Comparison of ENCODE assay signal across 12 mouse cellular contexts in the genomic region with DNA sequence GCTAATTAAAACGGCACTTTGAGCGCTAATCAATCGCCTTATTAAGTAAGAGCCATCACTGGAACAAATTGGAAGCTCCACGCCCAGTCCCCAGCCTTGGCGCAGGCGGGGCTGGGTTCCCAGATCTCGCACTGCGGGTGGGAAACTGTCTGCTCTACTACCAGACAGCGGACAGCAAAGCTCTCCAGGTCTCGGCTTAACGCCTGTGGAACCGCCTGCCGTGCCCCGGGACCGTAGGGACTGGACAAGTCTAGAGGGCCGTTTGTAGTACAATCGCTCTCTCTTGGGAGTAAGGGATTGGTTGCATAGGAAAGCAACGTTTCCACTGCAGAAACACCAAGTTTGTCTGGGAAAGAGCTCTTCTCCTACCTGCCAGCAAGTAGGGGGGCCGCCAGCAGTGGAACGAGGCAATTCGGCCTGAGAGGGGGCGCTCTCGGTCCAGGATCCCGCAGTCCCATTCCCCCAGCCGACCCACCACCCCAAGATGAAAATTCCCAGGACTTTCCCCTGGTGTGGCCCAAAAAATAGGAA. TPM values are rescaled to one million over a fixed set of nuclear protein-coding genes. Genes with fewer than 3 reads are reported as not detected.
A peak's percentile ranks its signal among the peaks of the same experiment; 100 is the strongest.
DNase-seq lines count a peak whose midpoint lies in the region; ATAC-seq lines count a peak whose summit lies in the region.
"Had no signal": no experiment of that assay in that cellular context is flagged by ENCODE, and none has a peak within 500 bp of the region (broad histone marks: within the 10 kb centered on the region; RNA-seq: fewer than 3 reads in every experiment).

No protein-coding gene starts in this region.

- no peaks in the 10 kb centered on the region for H3K9me3 ChIP-seq in embryonic facial prominence, embryonic 13.5 days
- no peaks in the 10 kb centered on the region for H3K9me3 ChIP-seq in midbrain, embryonic 14.5 days (ENCODE audit: control insufficient read depth, low read length)

- under 1% methylated on average over 25 of the region's 25 CpGs for WGBS in embryonic facial prominence, embryonic 13.5 days
- 0% methylated on average over 25 of the region's 25 CpGs for WGBS in midbrain, embryonic 14.5 days

- no peak overlapping the region for H3K4me2 ChIP-seq in embryonic facial prominence, embryonic 13.5 days
- peak overlapping the region; percentile 46 for H3K4me2 ChIP-seq in midbrain, embryonic 14.5 days (ENCODE audit: low read length)

- peaks cover 100% of the 10 kb centered on the region for H3K27me3 ChIP-seq in embryonic facial prominence, embryonic 13.5 days
- H3K27me3 ChIP-seq in midbrain, embryonic 14.5 days (ENCODE audit: control insufficient read depth, insufficient read depth, low read length): peaks cover 58% of the 10 kb centered on the region

- peak; percentile 73 for DNase-seq in left cerebral cortex, postnatal 4 days
- DNase-seq in left cerebral cortex, adult 18-20 months (ENCODE audit: low spot score in 2 of 2): no peak
- peak; percentile 73 for DNase-seq in cerebellum, adult 11 months
- peak; percentile 70 for DNase-seq in midbrain, embryonic 14.5 days
- DNase-seq in frontal cortex, postnatal 14 days (ENCODE audit: low spot score in 2 of 2): no peak
- DNase-seq in gastrocnemius, adult 8-10 months (ENCODE audit: low spot score in 2 of 2): no peak
- DNase-seq: kidney, postnatal 25 days; lung, adult 18-20 months had no signal

- intact Hi-C loops in left cerebral cortex, postnatal 4 days (cut with DNase I): loop anchor here (5.0 kb wide), 1 partner anchor 339 kb away; no protein-coding TSS in a partner anchor

- no peak overlapping the region for H3K27ac ChIP-seq in embryonic facial prominence, embryonic 13.5 days
- H3K27ac ChIP-seq in midbrain, embryonic 14.5 days (replicated peaks; ENCODE audit: low read depth, low read length): peak overlapping the region; percentile 33; the same call in 1 of the 2 replicates

- H3K9ac ChIP-seq in embryonic facial prominence, embryonic 13.5 days: no peak overlapping the region
- no peak overlapping the region; the same call in 1 of the 2 replicates for H3K9ac ChIP-seq in midbrain, embryonic 14.5 days (replicated peaks; ENCODE audit: low read length)

- no peaks in the 10 kb centered on the region for H3K36me3 ChIP-seq in embryonic facial prominence, embryonic 13.5 days
- H3K36me3 ChIP-seq in midbrain, embryonic 14.5 days (ENCODE audit: control insufficient read depth, insufficient read depth, low read length): no peaks in the 10 kb centered on the region

- peaks cover 20% of the 10 kb centered on the region for H3K4me1 ChIP-seq in embryonic facial prominence, embryonic 13.5 days
- H3K4me1 ChIP-seq in midbrain, embryonic 14.5 days (ENCODE audit: control insufficient read depth, insufficient read depth, low read length): peaks cover 19% of the 10 kb centered on the region

- ATAC-seq in embryonic facial prominence, embryonic 13.5 days (ENCODE audit: insufficient number of reproducible peaks, insufficient read depth, low FRiP score, low TSS enrichment, low read depth): no peak
- ATAC-seq in midbrain, embryonic 14.5 days (ENCODE audit: low FRiP score, low TSS enrichment): no peak
- ATAC-seq in frontal cortex, adult (ENCODE audit: low TSS enrichment): no peak

- H3K4me3 ChIP-seq in embryonic facial prominence, embryonic 13.5 days: 0 out of 2 replicates have a peak overlapping the region, but pooled peaks have one; percentile 1
- H3K4me3 ChIP-seq in midbrain, embryonic 14.5 days (replicated peaks; ENCODE audit: low read depth, low read length): peak overlapping the region; percentile 14; the same call in 1 of the 2 replicates

RNA-seq across cellular contexts. Expression of gene Barhl2, which starts 5.8 kb away (rescaled TPM):
- 1 to 10 TPM in 1 of 2 experiments, under 1 TPM in 1; 0.84 to 2.5 TPM for total RNA-seq in left cerebral cortex, postnatal 4 days (2021)
- 1 to 10 TPM in 1 of 2 experiments, under 1 TPM in 1; 0.72 to 1.0 TPM for total RNA-seq in left cerebral cortex, adult 18-20 months (2021)
- not detected in 2 replicates for polyA plus RNA-seq in embryonic facial prominence, embryonic 13.5 days (2015; fragmentation: Nextera tagmentation; extraction: Ambion mirVana)
- polyA plus RNA-seq in midbrain, embryonic 14.5 days (2014; fragmentation: Nextera tagmentation; extraction: Ambion mirVana): 12.2 and 14.4 TPM in 2 replicates
- total RNA-seq in gastrocnemius, adult 8-10 months (2022): not detected
- total RNA-seq: MEL had no signal
- polyA plus RNA-seq: stomach, embryonic 16.5 days had no signal

Comparison
In these comparisons a context has a peak if more than half of its experiments do, and no peak if none do; other contexts are left out.
1. DNase-seq: peak in left cerebral cortex, postnatal 4 days (single experiment), cerebellum, adult 11 months (single experiment) and midbrain, embryonic 14.5 days (single experiment); none in left cerebral cortex, adult 18-20 months (0 of 2), frontal cortex, postnatal 14 days (0 of 2) and gastrocnemius, adult 8-10 months (0 of 2).